Mouse (Mus musculus): ENCODE measurements at regions not wholly inside any gene's neighbourhood (a gene's known extent, or its start where the extent isn't known, plus 50 kb on each side); places are given as distances from the start of the nearest gene placed in this dataset.
"Not testable (repeated sequence)": the region's sequence is repeated elsewhere in the genome, so short reads cannot be mapped to it uniquely, and the experiment has no call there.

- Histone ChIP-seq H3K4me1 (replicated peaks) (no peaks in the 10 kb centered on the region), H3K4me3 (replicated peaks) (no peak overlapping the region), H3K9ac (no peak overlapping the region), H3K36me3 (no peaks in the 10 kb centered on the region), H3K27me3 (replicated peaks) (no peaks in the 10 kb centered on the region), H3K4me2 (replicated peaks) (no peak overlapping the region), H3K9me3 (no peaks in the 10 kb centered on the region), H3K27ac (no peak overlapping the region)
- no peak for ATAC-seq
- 69% methylated on average over 1 of the region's 1 CpGs for WGBS
Observed at GRCm38 (mm10) chr13:7007091-7007490, 358.5 kb upstream of the Pfkp start.

GRCm38 (mm10) chr13:6998508-6999278 lies 350.1 kb upstream of the Pfkp start:
- H3K27ac ChIP-seq; H3K4me1 ChIP-seq (replicated peaks); H3K9ac ChIP-seq; H3K27me3 ChIP-seq (replicated peaks); H3K36me3 ChIP-seq; ATAC-seq; H3K4me3 ChIP-seq (replicated peaks); H3K9me3 ChIP-seq; H3K4me2 ChIP-seq (replicated peaks): not testable (repeated sequence)
- WGBS: 64% methylated on average over 10 of the region's 10 CpGs

DNA sequence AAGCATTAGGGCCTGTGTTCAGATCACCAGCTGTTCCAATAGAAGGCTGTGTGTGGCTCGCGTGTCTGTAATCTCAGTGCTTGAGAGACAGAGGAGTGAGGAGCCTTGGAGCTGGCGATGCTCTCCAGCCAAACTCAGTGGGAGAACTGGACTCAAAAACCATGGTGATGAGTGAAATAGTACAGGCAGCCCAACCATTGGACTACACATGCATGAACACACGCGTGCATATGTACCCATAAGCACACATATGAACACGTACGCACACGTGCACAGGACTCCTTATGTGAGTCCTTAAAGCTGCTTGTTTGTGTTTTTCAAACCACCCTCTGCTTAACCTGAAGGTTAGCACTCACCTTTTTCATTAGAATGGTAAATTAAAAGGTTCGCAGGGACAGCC lies 349.5 kb upstream of the Pfkp start:
- Histone ChIP-seq H3K27ac (no peak overlapping the region), H3K36me3 (no peaks in the 10 kb centered on the region), H3K4me3 (replicated peaks) (no peak overlapping the region), H3K9me3 (no peaks in the 10 kb centered on the region), H3K9ac (no peak overlapping the region), H3K4me2 (replicated peaks) (no peak overlapping the region), H3K27me3 (replicated peaks) (no peaks in the 10 kb centered on the region), H3K4me1 (replicated peaks) (no peaks in the 10 kb centered on the region)
- WGBS: 88% methylated on average over 9 of the region's 9 CpGs
- no peak for ATAC-seq

GRCm38 (mm10) chr13:6992323-6992994 lies 343.9 kb upstream of the Pfkp start:
- Histone ChIP-seq H3K4me3 (replicated peaks) (no peak overlapping the region), H3K4me2 (replicated peaks) (no peak overlapping the region)

DNA sequence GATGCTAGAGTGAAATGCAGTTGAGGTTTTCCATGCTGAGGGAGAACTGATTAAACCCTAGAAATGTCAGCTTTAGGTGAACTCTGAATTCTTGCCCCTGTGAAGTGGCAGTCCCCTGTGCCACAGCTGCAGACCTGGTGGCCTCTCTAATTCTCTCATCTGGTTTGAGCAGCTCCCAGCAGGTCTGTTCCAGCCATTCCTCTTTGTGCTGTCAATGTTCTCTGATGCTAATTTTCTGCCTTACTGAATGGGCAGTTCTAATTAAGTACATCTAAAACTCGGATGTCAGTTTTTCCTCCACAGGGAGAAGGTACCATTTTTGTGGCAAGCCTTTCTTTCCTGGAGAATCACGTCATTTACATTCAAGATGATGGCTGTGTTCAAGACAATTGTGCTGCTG lies 343.1 kb upstream of the Pfkp start:
- no peak for ATAC-seq
- H3K9me3 ChIP-seq: no peaks in the 10 kb centered on the region
- H3K27ac ChIP-seq: no peak overlapping the region
- H3K36me3 ChIP-seq: no peaks in the 10 kb centered on the region
- 69% methylated on average over 2 of the region's 2 CpGs for WGBS
- H3K9ac ChIP-seq: no peak overlapping the region
- H3K4me1 ChIP-seq (replicated peaks): no peaks in the 10 kb centered on the region
- no peak overlapping the region for H3K4me2 ChIP-seq (replicated peaks)
- H3K4me3 ChIP-seq (replicated peaks): no peak overlapping the region
- H3K27me3 ChIP-seq (replicated peaks): no peaks in the 10 kb centered on the region

More at GRCm38 (mm10) chr13:6992323-6992994, 343.9 kb upstream of the Pfkp start:
- H3K36me3 ChIP-seq: no peaks in the 10 kb centered on the region
- H3K9ac ChIP-seq: no peak overlapping the region
- no peak overlapping the region for H3K27ac ChIP-seq
- H3K4me1 ChIP-seq (replicated peaks): no peaks in the 10 kb centered on the region
- no peak for ATAC-seq
- H3K9me3 ChIP-seq: no peaks in the 10 kb centered on the region
- H3K27me3 ChIP-seq (replicated peaks): no peaks in the 10 kb centered on the region
- WGBS: 69% methylated on average over 12 of the region's 12 CpGs

DNA sequence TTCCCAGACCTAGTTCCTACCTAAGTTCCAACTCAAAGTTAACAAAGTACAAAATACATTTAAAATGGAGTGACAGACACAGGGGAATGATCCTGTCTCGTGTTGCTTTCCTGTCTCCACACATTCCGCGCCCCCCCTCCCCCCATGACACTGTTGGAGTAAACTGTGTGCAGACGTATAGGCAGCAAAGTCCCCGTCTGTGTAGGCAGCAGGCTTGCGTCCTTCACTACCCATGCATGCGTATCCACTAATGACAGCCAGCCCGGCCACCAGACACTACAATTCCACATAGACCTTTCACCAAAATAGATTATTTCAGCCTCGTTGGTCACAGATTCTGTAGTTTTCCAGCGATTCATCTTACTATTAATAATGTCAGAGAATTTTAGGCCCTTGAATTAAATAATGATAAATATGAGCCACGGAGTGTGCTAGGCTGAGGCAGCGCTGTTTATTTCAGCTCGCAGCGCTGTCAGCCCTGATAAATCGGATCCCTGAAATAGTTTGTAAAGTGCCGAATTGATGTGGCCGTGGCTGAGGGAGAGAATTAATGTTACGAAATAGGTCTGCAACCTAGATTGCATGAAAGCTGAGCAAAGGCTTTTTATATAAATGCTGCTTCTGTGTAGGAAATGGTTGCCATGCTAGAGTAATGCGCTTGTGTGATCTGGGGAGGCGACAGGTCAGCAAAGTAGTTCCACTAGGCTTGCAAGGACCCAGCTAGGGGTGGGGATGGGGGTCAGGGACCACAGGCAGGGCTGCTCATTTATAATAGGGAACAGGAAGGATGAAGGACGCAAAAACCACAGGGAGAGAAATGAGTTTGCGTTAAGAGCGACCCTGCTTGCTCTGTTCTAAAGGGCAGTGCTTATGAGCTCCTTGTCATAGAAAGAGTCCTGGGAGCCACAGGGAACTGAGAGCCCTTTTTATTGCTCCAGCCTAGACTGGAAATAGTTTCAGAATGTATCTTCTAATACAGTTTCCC lies 336.7 kb upstream of the Pfkp start:
- H3K4me2 ChIP-seq (replicated peaks): no peak overlapping the region
- no peaks in the 10 kb centered on the region for H3K27me3 ChIP-seq (replicated peaks)
- no peak overlapping the region for H3K27ac ChIP-seq
- no peaks in the 10 kb centered on the region for H3K9me3 ChIP-seq
- no peak for ATAC-seq
- H3K4me3 ChIP-seq (replicated peaks): no peak overlapping the region
- no peaks in the 10 kb centered on the region for H3K4me1 ChIP-seq (replicated peaks)
- 63% methylated on average over 23 of the region's 23 CpGs for WGBS
- no peak overlapping the region for H3K9ac ChIP-seq
- H3K36me3 ChIP-seq: no peaks in the 10 kb centered on the region

DNA sequence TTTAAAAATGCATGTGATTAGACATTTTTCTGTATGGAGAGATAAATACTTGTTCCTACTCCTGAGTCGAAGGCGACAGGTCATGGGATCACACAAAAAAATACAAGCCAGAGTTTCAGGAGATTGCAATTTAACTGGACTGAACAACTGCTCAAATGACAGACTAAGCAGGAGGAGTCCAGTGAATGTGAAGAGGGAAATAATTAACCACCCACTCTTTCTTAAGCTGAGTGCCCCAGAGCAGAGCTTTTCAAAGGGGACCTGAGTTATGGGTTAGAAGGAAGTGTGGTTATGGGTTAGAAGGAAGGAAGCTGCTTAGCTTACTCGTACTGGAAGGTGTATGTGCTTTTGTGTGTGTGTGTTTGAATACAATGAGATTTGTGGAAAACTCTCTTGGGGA lies 307.1 kb upstream of the Pfkp start:
- H3K9me3 ChIP-seq: no peaks in the 10 kb centered on the region
- no peak overlapping the region for H3K27ac ChIP-seq
- no peak overlapping the region for H3K9ac ChIP-seq
- no peaks in the 10 kb centered on the region for H3K36me3 ChIP-seq
- no peaks in the 10 kb centered on the region for H3K27me3 ChIP-seq (replicated peaks)
- WGBS: 67% methylated on average over 3 of the region's 3 CpGs
- no peak for ATAC-seq
- H3K4me3 ChIP-seq (replicated peaks): no peak overlapping the region
- no peaks in the 10 kb centered on the region for H3K4me1 ChIP-seq (replicated peaks)
- no peak overlapping the region for H3K4me2 ChIP-seq (replicated peaks)

DNA sequence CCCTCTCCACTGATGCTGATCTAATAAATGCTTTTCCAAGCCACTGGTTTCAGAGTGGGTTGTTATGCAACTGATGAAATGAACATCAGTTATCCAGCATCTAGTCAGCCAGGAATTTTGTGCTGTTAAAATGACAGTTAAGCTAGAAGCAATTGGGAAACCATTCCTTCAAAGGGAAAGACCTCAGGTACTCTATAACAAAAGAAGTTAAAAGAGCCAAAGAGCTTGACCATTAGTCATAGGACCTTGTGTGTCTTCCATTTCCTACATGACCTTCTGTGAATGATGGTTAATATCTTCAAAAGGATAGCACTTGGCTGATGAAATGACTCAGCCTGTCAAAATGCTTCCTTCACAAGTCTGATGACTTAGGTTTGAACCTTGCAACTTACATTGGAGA lies 275.6 kb upstream of the Pfkp start:
- no peaks in the 10 kb centered on the region for H3K9me3 ChIP-seq
- no peaks in the 10 kb centered on the region for H3K4me1 ChIP-seq (replicated peaks)
- H3K27me3 ChIP-seq (replicated peaks): no peaks in the 10 kb centered on the region
- ATAC-seq: no peak
- no peak overlapping the region for H3K9ac ChIP-seq
- no peak overlapping the region for H3K4me3 ChIP-seq (replicated peaks)
- H3K4me2 ChIP-seq (replicated peaks): no peak overlapping the region
- no peaks in the 10 kb centered on the region for H3K36me3 ChIP-seq
- no peak overlapping the region for H3K27ac ChIP-seq

DNA sequence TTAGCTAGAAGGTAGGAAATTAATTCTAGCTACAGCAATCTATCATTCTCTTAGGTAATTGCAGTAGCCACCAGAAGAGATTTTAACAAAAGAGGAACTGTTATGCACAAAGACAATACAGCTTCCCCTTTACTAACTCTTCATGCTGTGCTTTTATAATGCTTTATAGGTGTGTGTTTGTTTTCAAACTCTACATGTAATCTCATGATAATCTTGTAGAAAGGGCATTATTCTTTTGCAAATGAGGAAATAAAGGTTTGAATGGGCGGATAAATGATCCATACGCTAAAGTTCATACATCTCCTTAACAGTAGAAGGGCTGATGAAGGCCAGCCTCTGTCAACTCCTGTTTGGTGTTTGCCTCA lies 273.8 kb upstream of the Pfkp start:
- 55% methylated on average over 2 of the region's 2 CpGs for WGBS
- Histone ChIP-seq H3K27me3 (replicated peaks) (no peaks in the 10 kb centered on the region), H3K27ac (no peak overlapping the region), H3K4me3 (replicated peaks) (no peak overlapping the region), H3K4me1 (replicated peaks) (no peaks in the 10 kb centered on the region), H3K4me2 (replicated peaks) (no peak overlapping the region), H3K36me3 (no peaks in the 10 kb centered on the region), H3K9me3 (no peaks in the 10 kb centered on the region), H3K9ac (no peak overlapping the region)
- ATAC-seq: no peak

- H3K4me3 ChIP-seq (replicated peaks): no peak overlapping the region
- H3K4me1 ChIP-seq (replicated peaks): no peaks in the 10 kb centered on the region
- no peak overlapping the region for H3K4me2 ChIP-seq (replicated peaks)
- H3K9me3 ChIP-seq: no peaks in the 10 kb centered on the region
- H3K36me3 ChIP-seq: no peaks in the 10 kb centered on the region
- no peak overlapping the region for H3K27ac ChIP-seq
- H3K27me3 ChIP-seq (replicated peaks): no peaks in the 10 kb centered on the region
- no peak overlapping the region for H3K9ac ChIP-seq
- no peak for ATAC-seq
- 54% methylated on average over 6 of the region's 6 CpGs for WGBS
Observed at GRCm38 (mm10) chr13:6921691-6922356, 273.2 kb upstream of the Pfkp start.

DNA sequence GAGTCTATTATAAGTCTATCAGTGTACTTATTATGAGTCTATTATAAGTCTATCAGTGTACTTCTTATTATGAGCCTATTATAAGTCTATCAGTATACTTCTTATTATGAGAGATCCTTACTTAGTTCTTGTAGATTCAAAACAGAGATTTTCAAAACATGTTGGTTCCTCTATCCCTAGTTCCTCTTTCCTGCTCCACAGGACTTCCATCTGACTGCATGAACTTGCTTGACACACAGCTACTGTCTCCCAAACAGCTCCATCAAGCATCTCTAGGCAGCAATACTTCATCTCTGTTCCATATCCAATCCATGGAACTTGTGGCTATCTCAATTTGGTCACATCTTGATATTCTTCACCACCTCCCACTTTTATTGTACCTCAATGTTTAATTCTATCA lies 257.4 kb upstream of the Pfkp start:
- H3K4me1 ChIP-seq (replicated peaks): no peaks in the 10 kb centered on the region
- no peaks in the 10 kb centered on the region for H3K36me3 ChIP-seq
- ATAC-seq: no peak
- no peaks in the 10 kb centered on the region for H3K9me3 ChIP-seq
- no peak overlapping the region for H3K27ac ChIP-seq
- H3K4me2 ChIP-seq (replicated peaks): no peak overlapping the region
- H3K27me3 ChIP-seq (replicated peaks): no peaks in the 10 kb centered on the region
- H3K9ac ChIP-seq: no peak overlapping the region
- no peak overlapping the region for H3K4me3 ChIP-seq (replicated peaks)

DNA sequence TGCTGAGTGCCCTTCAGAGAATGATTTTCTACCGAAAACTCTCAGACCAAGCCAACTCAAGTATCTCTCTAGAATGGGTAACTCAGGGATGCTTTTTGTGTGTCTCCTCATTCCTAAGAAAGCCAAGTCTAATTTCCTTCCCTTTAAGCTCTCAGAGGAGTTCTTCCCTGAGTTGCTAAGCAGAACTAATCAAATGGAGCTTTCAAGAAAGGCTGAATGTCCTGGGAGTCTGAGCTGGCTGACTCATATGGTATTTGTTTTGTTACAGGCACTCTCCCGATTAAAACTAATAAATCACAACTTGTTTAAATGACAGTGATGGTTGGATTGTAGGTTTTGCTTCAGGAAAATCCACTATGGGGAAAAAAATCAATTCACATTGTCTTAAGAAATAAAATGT lies 253.1 kb upstream of the Pfkp start:
- no peaks in the 10 kb centered on the region for H3K4me1 ChIP-seq (replicated peaks)
- H3K27ac ChIP-seq: no peak overlapping the region
- no peak overlapping the region for H3K4me2 ChIP-seq (replicated peaks)
- H3K4me3 ChIP-seq (replicated peaks): no peak overlapping the region
- WGBS: 50% methylated on average over 2 of the region's 2 CpGs
- no peak overlapping the region for H3K9ac ChIP-seq
- no peaks in the 10 kb centered on the region for H3K36me3 ChIP-seq
- H3K9me3 ChIP-seq: no peaks in the 10 kb centered on the region
- H3K27me3 ChIP-seq (replicated peaks): no peaks in the 10 kb centered on the region
- no peak for ATAC-seq

All from intestine, embryonic 15.5 days (tissue).